Mouse (Mus musculus) fibroblast of lung, adult 2 months (primary cell): ENCODE results near the gene Padi1.
A peak's percentile ranks its signal among the peaks of the same experiment; 100 is the strongest.

Source experiments
- DNase-seq: peaks from one replicate; pipeline ENCODE4 v3.0.0-alpha.2; 2011; ENCODE audit warnings: low read depth

Padi1 gene

DNA sequence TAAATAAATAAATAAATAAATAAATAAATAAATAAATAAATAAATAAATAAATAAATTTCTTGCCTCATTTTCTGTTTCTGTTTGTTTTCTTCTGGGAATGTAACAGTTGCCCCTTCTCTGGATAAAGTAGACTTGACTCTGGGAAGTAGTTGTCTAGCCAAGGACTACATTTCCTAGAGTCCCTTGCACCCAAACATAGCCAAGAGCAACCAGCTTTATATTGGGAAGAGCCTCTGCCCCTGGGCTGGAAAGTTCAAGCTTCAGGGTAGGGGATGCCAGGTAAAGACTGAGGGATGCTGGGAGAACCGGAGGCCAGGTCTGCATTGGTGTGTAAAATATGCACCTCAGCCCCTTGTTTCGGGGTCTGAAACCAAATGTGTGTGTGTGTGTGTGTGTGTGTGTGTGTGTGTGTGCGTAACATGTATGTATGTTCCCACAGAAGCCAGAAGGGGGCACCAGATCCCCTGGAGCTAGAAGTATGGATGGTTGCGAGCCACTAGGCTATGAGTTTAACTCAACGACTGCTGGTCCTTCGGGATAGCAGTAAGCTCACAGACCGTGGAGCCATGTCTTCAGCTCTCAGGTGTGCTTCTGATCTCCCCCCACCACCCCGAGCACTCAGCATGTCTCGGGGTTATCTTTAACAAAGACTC is 61.2 kb downstream of the Padi1 start:
- no peak for DNase-seq

DNA sequence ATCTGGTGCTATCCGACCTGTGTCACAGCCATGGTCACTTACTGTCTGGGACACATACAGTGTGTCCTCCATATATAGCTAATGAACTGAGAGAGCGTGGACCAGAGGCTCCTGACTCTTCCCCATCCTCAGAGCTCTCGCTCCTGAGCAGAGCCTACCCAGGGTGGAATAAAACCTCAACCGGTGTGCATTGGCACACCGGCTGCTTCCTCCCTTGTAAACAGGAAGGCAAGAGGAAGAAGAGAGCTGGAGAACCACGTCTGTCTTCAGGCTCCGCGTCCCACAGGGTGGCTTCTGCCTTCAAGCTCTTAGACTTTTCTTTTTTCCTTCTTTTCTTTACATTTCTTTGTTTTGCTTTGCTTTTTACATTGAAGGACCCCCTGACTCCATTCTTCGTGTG is 62.8 kb downstream of the Padi1 start:
- DNase-seq, result no peak

- no peak for DNase-seq
Observed at GRCm38 (mm10) chr4:140780507-140780906, 65.1 kb downstream of the Padi1 start.

DNA sequence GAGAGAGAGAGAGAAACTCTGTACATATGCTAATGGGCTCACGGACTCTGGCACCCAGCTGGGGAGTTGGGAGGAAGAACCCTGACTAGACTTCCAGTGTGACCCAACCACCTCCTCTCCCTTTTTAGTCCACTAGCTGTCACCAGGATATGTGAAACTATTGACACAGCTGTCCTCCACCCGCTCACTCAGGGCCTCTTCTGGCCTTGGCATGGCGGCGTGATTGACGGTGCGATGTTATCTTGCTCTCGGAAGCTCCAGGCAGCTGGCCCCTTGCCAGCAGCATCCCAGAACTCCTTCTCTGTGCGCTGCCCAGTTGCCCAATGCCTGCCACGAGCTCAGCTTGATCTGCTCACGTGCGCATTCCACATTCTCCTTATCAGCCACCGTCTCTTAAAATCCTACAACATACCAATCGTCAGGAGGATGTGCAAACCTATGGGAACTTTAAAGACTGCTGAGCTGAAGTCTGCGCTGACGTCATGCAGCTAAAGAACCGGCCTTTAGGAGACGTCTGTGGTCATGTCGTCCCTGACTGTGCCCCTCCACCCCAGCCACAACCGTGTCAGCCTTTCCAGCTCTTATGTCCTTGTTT is 65.7 kb downstream of the Padi1 start:
- no peak for DNase-seq

GRCm38 (mm10) chr4:140776623-140777022 is 69.0 kb downstream of the Padi1 start:
- DNase-seq, result no peak

- DNase-seq, result no peak
Observed at GRCm38 (mm10) chr4:140775876-140776275, 69.7 kb downstream of the Padi1 start.

DNA sequence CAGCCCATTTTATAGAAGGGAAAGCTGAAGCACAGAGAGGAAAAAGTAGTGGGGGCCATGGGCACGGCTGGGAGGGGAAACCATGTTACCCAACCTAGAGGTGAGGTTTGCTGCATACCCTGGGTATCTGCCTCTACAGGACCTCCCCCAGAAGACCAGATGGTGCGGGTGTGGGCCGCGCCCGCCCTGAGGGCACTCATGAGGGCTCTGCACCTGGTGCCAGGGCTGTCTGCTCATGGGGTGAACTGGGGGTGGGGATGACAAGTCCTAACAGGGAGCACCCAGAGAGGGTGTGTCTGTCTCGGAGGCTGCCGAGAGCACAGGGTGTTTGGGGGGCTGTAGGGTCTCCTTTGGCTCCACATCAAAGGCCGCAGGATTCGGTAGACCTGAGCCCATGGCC is 70.7 kb downstream of the Padi1 start:
- DNase-seq, result no peak

DNA sequence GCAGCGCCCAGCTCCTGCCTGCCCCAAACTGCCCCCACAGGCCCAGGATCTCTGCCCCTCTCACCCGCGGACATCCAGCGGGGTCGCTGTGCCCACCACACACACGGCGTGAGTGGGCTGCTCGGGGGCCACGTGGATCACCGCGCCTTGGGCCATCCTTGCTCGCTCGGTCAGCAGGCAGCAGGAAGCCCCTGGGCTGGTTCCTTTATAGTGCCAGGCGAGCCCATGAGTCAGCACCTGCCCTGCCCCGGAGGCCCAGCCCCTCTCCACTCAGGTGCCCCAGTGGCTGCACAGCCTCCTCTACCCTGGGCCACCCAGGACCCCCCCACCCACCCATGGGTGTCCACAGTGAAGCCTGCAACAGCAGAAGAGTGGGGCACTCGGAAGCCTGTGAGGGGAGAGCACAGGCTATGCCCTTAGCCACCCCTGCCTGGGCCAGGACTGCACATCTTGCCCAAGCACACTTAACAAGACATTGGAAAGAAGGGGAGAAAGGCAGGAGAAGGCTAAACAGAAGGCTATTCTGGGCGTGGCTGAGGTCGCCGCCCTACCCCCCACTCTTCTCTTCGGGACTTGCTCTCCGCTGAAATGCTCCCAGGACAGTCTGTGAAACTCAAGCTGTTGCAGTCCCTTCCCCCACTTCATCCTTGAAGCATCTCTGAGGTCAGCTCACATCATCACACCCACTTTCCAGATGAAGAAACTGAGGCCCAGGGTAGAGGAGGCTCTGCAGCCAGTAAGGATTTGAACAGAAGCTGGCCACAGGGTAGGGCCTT is 71.4 kb downstream of the Padi1 start, which contains the start of gene Padi4:
Gene Padi4 (minus strand): TSS at position 212 of the 776 bp plus-strand sequence.
- no peak for DNase-seq

DNA sequence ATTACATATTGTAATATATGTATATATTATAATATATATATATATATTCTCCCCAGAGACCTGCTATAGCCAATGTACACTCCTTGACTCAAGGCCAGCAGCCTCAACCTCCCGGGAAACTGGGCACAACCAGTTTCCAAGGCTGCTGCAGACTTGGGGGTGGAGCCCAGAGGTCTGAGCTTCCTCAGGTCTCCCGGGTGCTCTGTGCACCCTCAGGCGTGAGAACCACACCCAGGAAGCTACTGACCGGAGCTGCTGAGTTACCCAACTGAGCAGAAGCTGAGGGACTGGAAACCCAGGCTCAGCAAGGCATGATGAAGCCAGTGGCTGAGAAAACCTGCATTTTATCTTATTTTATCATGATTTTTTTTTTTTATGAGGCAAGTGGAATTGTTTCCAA is 74.5 kb downstream of the Padi1 start:
- no peak for DNase-seq

GRCm38 (mm10) chr4:140770433-140770832 is 75.1 kb downstream of the Padi1 start:
- DNase-seq, result peak; percentile 45

DNA sequence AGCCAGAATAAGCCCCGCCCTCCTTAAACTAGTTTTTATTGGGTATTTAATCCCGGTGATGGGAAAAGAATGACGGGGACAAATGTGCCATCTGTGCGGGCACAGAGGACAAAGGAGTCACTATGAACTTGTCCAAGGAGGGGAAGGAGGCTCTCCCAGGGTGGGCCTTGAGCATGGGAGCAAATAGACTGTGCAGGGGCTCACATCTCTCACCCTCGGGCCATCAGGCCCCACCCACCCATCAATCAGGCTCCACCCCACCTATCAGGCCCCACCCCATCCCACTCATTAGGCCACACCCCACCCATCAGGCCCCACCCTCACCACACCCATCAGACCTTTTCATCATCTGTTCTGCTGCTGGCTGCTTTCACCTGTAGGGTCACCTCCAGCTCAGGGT is 76.6 kb downstream of the Padi1 start:
- DNase-seq, result no peak

DNA sequence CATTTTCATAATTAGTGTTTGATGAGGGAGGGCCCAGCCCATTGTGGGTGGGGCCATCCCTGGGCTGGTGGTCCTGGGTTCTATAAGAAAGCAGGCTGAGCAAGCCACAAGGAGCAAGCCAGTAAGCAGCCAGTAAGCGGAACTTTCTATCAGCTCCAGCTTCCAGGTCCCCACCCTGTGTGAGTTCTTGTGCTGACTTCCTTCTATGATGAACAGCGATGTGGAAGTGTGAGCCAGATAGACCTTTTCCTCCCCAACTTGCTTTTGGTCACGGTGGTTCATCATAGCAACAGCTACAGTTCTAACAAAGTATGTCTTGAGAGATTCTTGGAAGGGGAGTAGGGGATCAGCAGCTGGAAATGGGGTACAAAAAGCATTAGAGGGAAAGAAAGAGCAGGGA is 79.6 kb downstream of the Padi1 start:
- no peak for DNase-seq

DNA sequence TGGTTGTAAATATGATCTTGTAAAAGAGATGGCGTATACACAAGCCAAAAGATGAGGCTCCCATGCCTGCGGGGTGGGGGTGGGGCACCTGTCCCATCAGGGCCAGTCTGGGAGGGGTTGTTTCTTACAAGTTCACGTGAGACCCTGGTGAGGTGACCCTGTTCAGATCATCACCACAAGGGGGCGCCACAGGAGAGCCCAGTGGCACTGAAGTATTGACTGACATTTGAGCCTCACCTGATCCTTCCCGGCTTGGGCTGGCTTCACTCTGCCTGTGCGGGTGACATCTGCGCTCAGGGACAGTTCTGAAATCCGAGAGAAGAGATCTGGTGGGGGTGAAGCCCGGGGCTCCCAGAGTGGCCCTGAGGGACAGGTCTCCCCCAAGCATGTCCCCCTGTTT is 82.4 kb downstream of the Padi1 start:
- DNase-seq, result no peak
